Mouse (Mus musculus) left cerebral cortex, adult 9 months (tissue): ENCODE measurements around the gene Gsta2.
A peak's percentile ranks its signal among the peaks of the same experiment; 100 is the strongest.
"Not testable (repeated sequence)": the region's sequence is repeated elsewhere in the genome, so short reads cannot be mapped to it uniquely, and the experiment has no call there.

Source experiments
- DNase-seq, 2 experiments: peaks; one replicate each; pipeline ENCODE4 v3.0.0; 2022; ENCODE audit warnings: low spot score in 2 of 2

Gene Gsta2

DNA sequence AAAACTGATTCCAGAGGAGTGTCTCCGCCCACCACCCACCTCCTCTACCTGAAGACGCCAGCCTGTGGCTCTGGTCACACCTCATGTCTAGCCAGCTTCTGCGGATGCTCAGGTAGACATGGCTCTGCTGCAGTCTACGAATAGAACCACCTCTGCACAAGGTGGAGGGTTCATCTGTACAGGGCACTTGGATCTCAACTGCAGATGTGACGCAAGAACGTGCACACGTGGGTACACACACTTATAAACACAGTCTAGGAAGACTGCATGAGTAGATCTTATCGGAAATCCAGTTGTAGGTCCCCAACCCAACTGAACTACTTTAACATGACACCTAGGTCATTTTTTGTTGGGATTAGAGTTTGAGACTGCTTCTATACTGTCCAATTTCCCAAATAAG, at the start of gene Gsta2:
Gene Gsta2 (minus strand): TSS at position 178 of the 400 bp plus-strand sequence.
- DNase-seq: no peak

DNA sequence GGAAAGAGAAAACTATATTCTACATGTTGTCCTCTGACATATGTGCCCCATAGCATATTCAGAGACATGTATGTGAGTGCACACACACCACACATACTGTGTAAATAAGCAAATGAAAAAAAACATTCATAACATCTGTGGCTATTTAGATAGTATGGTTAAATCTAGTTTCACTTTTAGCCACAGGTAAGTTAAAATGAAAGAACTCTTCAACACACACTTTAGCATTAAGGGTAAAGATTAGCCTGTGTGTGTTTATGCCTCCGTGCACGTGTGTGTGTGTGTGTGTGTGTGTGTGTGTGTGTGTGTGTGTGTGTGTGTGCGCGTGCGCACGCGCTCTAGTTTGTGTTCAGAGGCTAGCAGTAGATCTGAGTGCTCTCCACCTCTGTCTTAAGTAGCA, 46.0 kb upstream of the Gsta2 start:
- no peak for DNase-seq

DNA sequence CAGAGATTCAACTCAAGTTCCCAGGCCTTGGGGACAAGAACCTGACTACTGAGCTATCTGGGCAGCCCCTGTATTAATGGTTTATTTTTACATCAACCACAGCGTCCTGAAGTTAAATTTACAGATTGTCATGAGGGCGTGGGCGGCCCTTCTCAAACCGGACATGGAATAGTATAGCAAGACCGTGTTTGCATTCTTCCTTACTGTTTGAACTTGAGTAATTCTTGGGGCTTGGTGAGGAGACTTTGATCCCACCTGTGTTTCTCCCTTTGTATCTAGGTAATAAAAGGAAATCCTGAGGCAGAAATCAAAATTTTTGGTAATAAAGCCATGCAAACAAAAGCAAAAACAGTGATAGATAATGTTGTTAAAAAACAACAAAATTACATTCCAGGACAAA, 45.0 kb upstream of the Gsta2 start:
- DNase-seq: no peak

DNA sequence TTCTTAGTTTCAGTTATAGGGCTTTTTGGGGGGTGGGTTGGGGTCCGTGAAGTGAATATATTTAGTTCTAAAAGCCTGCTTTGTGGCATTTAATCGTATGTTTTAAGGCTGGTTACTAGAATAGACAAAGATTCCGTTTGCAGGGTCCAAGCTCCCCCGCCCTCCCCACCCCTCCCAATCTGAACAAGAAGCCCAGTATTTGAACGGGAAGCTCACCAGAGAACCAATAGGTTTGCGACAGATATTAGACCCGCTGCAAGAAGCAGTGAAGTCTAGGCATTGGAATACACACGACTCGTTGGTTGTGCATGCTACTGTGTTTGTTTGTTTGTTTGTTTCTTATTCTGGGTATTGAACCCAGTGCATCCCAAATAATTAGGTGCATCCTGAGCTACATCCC, 40.9 kb upstream of the Gsta2 start:
- DNase-seq: no peak

DNA sequence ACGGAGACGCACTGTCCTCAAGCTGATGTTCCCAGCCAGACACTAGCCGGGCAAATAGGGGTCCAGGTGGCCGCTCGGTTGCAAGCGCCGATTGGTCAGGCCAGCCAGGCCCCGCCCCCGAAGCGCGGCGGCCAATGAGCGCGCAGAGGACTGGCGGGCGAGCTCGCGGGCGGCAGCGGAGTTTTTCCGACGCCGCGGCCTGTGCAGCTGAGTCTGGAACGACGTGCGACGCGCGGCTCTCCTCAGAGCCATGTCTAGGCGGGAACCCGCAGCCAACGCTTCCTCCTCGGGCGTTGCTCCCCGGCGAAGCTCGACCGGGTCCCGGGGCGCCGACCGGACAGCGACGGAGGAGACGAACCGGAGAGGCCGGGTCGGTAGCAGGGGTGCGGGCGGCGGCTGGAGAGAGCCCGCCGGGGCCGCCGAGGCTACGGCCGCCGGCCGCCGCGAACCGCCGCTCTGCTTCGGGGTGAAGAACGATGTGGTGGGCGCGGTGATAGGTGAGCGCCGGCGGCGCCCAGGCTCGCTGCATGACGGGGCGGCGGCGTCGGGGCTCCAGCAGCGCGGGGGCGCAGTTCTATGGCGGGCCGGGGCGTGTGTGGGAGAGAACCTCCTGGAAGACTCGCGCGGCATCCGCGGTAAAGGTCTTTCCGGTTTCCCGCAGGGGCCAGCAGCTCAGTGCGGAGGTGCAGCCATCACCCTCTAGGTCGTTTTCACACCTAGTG, 40.2 kb upstream of the Gsta2 start, which contains the start of gene Ddx43:
Gene Ddx43 (plus strand): TSS at position 148 of the 722 bp plus-strand sequence.
- peak in 1 of 2 experiments; percentile 18 for DNase-seq

DNA sequence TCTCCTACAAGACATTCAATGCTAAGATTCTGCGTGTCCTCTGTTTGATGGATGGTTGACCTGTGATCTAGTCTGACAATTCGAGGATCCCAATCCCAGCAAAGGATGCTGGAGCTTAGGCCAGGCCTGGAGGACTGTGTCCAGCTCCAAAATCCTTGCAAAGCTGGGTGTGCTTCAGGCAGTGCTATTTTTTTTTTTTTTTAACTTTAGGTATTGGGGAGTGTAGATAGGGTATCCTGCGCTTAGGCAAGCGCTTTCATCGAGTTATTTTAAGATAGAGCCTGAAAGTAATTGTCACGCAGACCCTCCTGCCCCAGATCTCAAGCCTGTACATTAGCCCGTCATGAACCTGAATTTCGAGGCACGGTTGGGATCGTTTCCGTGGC, 39.6 kb upstream of the Gsta2 start:
- no peak for DNase-seq

DNA sequence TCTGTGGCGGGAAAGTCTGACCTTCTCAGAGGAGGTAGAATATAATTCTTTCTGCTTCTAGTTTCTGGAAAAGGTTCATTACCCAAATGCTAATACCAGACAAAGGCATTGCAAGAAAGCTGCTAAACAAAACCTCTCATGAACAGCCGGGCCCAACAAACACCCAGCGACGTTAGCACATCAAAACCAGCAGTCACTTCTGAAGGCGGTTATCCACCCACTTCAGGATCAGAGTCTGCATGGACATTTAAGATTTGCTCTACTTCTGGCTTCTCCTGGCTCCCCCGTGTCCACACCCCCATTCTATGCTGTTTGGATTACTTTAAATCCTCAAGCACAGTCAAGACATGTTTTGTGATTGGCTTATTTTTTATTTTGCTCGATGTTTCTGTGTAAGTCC, 39.0 kb upstream of the Gsta2 start:
- DNase-seq: no peak

DNA sequence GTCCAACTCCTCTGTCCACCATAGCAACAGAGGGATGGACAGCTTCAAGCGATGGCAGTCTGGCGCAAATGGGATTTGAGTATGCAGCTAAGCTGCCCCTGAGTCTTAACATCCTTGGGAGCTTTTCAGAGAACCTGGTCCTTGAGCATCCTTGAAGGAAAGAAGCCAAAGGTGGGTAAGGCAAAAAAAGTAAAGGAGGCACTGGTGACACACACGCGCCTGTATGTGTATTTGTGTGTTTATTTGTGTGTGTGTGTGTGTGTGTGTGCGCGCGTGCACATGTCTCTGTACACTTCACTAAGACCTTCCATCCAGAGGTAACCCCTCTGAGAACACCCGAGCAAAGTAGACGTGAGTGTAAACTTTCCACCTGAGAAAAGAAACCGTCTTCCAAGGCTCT, 38.2 kb upstream of the Gsta2 start:
- no peak for DNase-seq

DNA sequence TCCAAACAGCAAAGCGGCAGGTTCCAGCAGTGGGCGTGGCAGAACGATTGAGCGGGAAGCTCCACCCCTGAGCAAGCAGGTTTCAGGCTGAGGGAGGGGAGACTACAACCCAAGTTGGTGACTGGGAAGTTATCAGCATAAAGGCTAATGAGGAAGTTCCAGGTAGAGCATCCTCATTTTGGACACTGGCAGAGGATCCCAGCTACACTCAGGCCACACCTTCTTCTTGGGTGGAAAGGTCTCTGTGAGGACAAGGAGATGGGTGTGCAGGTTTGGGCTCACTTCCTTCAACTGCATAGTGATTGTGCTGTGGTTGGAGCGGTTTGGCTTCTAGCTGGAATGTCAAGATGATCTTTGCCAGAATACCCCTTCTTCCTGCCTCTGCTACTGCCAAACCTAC, 34.4 kb upstream of the Gsta2 start:
- DNase-seq: no peak

DNA sequence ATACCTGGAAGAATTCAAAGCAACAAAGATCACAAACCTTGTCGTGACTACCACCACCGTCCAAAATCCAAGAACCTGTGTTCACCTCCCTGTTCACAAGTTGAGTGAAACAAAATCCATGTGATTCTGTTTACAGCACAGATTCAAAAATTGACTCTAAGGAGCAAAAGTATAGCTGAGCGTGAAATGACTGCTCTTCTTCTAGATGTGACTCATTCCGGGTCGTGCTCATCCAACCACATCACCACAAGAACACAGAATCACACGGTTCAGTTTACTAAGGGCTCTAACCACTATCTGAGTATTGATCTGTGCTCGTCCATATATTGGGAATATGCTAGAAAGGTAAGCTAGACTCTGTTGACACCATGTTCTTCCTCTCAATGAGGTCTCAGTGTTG, 31.4 kb upstream of the Gsta2 start:
- DNase-seq: no peak

DNA sequence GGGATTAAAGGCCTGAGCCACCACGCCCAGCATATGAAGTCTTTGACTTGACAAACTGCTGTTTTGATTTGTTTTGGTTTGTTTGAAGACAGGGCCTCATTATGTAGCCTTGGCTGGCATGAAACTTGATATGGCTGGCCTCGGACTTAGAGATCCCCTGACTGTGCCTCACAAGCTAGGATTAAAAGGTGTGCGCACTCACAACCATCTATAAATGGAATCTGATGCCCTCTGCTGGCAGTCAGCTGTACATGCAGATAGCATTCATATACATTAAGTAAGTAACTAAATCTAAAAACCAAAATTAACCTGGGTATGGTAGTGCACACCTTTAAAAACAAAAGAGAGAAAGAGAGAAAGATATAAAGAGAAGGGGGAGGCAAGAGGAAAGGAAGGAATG, 30.3 kb upstream of the Gsta2 start:
- no peak for DNase-seq

DNA sequence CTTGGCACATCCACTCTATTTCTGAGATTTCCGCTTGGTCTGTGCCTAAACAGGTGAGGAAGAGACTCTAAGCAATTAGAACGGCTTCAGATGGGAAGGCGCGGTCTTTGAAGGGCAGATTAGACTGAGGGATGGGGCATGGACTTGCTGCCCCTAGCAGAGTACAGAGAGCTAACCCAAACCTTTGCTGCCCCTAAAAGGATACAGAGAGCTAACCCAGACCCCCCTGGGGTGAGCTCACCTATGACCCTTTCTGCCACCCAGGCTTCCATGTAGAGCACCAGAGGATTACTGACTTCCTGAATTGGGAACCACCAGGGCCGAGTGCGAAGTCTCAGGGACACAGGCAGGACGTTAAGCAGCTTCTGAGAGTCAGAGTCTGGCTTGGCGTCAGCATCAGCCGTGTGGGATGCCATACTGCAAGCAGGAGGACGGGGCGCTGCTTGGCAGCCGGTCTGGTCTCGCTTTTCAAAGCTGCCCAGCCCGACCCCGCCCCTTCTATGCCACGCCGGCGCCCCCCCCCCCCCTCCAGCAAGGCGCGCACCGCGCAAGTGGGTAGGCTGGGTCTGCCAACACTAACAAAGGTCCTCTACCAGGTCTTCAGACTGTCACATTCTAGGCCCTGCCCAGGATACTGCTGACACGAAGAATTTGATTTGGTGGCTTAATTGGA, 22.7 kb upstream of the Gsta2 start, which contains the start of gene Ooep:
Gene Ooep (minus strand): TSS at position 613 of the 673 bp plus-strand sequence.
- DNase-seq: no peak

DNA sequence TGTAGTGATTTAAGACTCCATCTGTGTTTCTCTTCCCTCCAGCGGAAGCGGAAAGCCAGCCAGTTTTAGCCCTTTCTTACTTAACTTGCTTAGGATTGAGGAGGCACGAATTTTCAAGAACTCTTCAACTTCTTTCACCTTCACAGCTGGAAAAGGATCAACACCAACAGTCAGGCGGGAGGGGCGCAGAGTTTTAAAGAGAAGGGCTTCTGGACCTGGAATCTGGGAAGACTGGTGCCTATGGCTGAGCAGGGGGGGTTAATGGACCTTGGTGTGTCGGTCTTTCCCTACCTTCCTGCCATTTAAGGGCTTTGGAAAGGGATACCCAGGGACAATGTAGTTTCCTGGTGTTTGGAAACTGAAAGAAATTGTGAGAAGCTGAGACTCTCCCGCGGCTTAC, 22.0 kb upstream of the Gsta2 start:
- no peak for DNase-seq

DNA sequence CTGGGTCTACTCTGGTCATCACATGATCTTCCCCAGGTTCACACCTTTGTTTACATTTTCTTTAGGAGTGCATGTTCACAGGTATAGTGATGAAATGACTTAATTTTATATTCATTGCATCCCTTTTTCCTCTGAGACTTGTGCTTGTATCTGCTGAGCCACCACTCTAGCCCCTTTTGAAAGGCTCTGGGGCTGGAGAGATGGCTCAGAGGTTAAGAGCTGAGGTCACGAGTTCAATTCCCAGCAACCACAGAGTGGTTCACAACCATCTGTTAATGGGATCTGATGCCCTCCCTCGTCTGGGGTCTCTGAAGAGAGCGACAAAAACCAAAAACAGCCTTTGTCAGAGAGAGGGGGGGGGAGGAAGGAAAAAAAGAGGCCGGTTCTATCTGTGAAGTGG, 19.9 kb upstream of the Gsta2 start:
- DNase-seq: no peak

DNA sequence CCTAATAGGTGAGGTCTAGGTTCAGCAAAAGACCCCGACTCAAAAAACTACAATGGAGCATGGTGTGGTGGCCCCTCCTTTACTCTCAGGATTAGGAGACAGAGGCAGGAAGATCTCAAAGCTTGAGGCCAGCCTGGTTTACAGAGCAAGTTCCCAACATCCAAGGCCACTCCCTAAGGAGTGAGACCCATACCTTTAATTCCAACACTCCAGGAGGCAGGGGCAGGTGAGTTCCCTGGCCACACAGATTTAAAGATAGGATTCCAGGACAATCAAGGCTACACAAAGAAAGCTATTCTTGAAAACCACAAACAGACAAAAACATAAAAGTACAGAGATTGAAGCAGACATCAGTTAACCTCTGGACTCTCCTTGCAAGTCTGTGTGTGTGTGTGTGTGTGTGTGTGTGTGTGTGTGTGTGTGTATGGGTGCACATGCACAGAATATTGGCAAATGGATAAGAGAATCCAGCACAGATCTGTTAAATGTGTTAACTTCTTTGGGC, 19.3 kb upstream of the Gsta2 start:
- DNase-seq: no peak

DNA sequence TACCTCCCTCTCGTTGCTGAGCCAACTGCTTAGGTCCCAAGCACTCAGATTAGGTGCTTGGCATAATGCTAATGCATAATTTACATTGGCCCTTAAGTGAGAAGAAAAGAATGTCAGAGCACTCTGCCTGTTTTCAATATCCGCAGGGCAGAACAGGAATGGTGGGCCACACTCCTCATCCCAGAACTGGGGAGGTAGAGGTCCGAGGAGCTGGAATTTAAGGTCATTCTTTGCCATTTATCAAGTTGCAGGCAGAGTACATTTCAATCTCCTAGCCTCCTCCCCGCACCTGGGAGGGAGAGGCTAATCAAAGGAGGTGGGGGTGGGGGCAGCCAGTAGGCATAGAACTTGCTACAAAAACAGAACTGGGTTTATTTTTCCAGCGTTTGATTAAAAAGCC, 18.8 kb upstream of the Gsta2 start:
- no peak for DNase-seq

DNA sequence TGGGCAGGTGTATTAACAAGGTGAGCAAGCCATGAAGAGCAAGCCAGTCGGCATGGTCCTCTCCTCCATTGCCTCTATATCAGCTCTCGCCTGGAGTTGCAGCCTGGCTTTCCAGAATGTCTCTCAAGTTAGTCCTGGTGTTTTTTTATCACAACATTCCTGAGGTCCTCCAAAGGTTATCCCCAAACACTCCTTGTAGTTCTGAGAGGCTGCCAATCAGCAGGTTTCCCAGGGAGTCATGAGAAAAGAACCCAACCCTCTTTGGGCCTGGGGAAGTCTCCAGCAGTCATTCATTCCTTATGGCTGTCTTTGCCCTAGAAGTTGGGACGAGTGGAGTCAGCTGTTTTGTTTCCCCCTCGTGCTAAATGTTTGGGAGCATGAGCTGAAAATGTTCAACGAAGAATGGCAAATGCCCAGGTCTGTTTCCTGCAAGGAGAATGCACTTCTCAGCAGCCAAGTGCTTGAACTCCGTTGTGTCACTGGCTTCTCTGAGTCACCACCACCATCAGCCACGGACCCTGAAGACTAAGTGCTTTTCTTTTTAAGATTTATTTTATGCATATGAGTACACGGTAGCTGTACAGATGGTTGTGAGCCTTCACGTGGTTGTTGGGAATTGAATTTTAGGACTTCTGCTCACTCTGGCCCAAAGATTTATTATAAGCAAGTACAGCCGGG, 17.4 kb upstream of the Gsta2 start:
- DNase-seq: no peak

DNA sequence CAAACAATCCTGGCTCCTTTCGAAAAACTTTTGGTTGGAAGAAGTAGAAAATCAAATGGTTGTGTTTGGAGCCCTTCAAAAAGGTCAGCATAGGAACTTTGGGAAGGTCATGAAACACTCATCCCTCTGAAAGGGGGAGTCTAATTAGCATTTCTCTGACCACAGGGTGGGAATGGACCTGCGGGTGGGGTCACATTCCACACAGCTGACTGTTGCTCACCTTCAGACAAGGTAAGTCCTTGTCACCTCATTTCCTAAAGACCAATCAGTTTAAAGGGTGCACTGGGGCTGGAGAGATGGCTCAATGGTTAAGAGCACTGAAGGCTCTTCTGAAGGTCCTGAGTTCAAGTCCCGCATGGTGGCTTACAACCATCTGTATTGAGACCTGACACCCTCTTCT, 15.9 kb upstream of the Gsta2 start:
- DNase-seq: no peak

DNA sequence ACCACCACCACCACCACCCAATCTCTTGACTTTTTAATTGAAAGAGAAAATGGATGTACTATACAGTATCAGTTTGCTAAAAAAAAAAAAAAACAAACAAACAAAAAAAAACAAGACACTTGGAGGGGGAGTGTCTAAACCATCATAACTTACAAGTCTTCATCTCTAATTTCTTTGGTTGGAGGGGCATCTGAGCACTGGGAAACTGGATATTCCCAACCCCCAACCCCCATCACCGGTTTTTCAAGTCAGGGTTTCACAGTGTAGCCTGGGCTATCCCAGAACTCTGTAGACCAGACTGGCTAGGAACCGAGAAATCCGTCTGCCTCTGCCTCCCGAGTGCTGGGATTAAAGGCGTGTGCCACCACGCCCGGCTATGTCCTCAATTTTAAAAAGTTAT, 14.2 kb upstream of the Gsta2 start:
- no peak for DNase-seq

DNA sequence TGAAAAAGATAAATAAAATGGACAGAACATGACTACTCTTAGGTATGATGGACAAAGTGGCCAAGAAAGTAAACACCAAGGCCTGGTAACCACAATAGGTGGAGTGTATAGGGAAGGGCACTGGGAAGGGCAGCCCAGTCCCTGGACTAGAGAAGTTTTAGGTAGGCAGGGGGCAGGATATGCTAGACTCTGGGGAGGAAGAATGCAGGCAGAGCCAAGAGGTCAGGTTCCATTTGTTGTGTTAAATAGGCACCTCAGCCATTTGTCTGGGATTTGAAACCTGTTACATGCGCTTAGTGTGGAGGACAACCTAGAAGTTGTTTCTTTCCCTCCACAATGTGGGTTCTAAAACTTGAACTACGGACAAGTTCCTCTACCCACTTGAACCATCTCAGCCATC, 13.8 kb upstream of the Gsta2 start:
- DNase-seq: no peak

DNA sequence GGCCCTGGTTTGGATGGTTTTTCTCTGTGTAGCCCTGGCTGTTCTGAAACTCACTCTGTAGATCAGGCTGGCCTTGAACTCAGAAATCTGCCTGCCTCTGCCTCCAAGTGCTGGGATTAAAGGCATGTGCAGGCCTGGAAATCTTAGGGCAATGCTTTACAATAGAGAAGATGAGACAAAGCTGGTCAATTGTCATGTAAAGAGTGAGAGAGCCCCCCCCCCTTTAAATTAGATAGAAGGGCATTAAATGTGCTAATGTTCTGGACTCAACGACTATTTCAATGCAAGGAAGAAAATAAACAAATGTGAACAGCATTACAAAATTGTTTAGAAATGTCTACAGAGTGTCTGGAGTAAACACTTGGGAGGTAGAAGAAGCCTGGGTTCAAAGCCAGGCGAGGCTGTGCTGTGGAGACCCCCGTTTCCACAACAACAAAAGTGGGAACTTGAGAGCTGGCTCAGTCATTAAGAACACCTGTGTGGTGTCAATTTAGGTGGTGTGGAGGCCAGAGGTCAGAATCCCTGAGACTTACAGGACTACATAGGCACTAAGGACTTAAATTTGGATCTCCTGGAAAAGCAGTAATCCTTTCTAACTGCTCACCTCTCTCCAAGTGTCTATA, 13.2 kb upstream of the Gsta2 start:
- DNase-seq: no peak

DNA sequence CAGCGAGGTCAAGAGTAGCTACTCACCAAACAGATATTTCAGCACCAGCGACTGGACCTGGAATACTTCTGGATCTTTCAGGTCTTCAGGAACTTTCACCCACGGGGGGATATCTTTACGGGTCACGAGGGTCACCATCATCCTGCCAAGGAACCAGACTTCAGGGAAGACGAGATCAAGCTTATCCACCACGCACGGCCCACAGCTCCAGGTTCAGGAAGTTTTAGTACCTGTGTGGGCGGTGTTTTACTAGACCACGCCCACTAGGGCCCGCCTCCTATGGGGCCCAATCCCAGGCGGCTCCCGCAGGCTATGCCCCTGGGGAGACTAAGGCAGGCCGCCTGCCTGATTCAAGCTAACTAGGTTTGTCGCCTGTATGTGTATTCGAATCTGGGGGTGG, 12.4 kb upstream of the Gsta2 start, which contains the start of gene Dppa5a:
Gene Dppa5a (minus strand): TSS at position 219 of the 400 bp plus-strand sequence.
- not testable (repeated sequence) for DNase-seq
